Mouse (Mus musculus) 3T3-L1 (cell line): ENCODE measurements at regions not wholly inside any gene's neighbourhood (a gene's known extent, or its start where the extent isn't known, plus 50 kb on each side); places are given as distances from the start of the nearest gene placed in this dataset.

ENCODE experiments used
- DNase-seq: peaks from one replicate; pipeline ENCODE4 v3.0.0-alpha.2; 2015; ENCODE audit warnings: low read depth, low spot score

DNA sequence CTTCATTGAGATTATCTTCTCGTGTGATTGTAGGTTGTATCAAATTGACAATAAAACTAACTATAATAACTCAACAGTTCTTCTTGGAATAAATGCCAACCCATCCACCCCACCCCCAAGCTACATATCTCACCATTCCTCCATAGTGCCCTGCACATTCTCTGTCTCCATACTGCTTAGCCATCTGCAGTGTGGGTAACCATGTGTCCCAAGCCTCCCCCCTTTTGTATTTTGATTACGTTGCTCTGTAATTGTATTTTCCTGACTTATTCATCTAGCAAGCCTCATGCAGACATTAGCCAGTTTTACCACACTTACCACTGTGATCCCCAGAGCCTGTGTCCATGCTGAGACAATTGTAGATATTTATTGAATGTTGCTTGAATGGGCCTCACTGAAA is 129.7 kb upstream of the Smarca2 start:
- no peak for DNase-seq

DNA sequence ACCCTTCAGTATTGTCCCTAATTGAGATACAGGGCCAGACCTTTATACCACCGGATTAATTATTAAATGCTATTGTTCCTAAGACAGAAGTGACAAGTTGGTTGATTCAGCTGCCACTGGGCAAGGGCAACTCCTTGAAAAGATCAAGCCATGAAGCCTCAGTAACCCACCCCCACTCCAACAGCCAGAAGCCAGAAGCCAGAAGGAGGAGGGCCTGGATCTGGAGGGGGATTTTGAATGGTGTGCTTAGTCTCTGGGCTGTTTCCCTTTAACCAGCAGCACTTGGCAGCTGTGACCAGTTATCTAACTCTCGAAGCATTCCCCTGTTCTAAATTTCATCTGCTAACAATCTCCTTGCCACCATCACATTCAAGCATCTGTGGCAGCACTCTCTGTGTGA is 129.1 kb upstream of the Smarca2 start:
- no peak for DNase-seq

DNA sequence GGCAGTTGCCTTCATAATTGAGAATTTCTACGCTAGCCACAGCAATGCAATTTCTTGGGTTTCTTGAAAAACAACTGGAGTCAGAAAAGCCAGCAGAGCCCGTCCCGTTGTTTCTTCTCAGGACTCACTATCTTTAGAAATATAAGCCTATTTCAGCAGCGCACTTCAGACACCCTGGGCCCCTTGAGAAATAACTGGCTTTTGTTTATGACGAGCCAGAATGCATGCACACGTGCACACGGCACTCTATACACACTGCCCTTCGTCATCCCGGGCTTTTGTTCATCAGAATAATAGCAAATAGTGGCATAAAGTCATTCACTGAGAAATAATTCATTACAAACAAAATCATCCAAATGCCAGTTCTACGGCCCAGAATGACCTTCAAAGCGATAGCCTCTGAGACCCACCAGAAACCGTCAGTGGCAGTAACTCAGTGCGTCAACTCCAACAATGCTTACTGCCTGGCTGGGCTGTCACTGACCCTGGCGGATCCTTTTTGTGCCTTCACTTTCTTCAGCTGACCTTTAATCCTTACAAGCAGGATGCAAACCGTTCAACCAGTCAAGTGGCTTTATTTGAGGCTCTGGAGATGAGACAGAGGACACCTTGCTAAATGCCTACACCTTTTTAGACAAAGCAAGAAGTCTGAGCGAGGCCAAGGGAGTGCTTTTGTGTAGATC is 126.7 kb upstream of the Smarca2 start:
- DNase-seq: no peak

DNA sequence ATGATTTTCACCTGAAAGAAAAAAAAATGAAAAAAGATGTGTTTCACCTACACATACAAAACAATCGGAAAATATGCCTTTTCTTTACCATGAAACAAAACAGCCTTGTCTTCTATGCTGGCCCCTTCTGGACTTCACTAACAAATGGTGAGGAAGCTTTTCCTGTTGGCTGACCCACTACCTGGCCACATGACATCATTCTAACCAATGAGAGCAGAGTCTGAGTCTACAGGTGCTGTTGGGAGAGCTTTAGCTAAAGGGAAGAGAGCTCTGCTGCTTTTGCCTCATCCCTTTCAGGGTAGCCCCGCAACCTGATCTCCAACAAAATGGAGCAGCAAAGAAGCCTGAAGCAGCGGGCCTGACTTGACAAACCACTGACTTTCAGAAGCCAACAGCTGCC is 120.5 kb upstream of the Smarca2 start:
- no peak for DNase-seq

DNA sequence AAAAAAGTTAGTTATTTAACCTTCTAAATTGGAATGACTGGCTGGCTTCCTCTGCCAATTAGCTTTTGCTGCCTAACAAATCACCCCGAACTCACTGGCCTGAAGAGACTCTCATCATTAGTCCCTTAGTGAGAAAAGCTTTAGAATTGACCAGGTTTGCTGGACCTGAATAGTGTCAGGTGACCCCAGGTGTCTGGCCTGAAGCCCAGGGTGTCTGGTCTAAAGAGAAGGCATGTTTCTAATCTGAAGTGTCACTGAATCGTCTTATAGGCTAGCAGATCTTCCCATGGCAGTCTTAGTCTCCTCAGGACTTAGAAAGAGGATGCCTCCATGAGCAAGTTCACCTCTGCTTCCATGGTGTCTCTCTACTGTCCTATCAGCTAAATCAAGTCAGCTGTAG is 112.0 kb upstream of the Smarca2 start:
- no peak for DNase-seq

- DNase-seq: peak; percentile 9
Observed at GRCm38 (mm10) chr19:26501064-26501463, 103.8 kb upstream of the Smarca2 start.

DNA sequence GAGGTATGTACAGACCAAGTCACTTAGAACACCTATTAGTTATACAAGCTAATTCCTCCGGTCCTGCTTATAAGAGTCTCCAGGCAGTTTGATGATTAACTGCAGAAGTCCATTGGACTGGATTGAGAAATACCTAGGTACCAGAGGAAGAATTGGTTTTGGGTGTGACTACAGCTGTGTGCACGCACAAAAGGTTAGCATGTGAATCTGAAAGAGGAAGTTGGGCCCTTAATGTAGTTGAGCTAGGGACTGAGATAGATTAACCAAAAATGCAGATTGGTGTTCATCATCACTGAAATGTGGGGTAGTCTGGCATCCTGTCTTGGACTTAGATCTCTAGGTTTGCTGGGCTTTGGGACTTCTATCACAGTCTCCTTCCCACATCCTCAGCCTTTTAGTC is 100.8 kb upstream of the Smarca2 start:
- DNase-seq: no peak

GRCm38 (mm10) chr19:26506802-26507201 is 98.0 kb upstream of the Smarca2 start:
- no peak for DNase-seq

GRCm38 (mm10) chr19:26507986-26508385 is 96.9 kb upstream of the Smarca2 start:
- no peak for DNase-seq

- DNase-seq: no peak
Observed at GRCm38 (mm10) chr19:26508616-26509015, 96.2 kb upstream of the Smarca2 start.

DNA sequence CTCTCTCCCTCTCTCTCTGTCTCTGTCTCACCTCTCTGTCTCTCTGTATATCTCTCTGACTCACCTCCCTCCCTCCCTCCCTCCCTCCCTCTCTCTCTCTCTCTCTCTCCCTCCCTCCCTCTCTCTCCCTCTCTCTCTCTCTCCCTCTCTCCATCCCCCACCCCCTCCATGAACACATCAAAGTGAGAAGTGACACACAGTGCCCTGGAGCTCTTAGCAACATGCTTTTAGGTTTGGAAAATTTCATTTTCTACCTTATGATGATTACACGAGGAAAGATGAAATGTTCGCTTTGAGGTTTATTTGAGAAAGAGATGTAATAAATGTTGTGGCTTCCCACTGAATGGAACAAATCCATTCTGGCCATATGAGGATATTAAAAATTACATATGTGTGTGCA is 95.6 kb upstream of the Smarca2 start:
- DNase-seq: no peak

- DNase-seq: no peak
Observed at GRCm38 (mm10) chr19:26510185-26510584, 94.7 kb upstream of the Smarca2 start.

GRCm38 (mm10) chr19:26510887-26511286 is 94.0 kb upstream of the Smarca2 start:
- no peak for DNase-seq

- DNase-seq: no peak
Observed at GRCm38 (mm10) chr19:26511756-26512155, 93.1 kb upstream of the Smarca2 start.

- no peak for DNase-seq
Observed at GRCm38 (mm10) chr19:26524583-26524982, 80.3 kb upstream of the Smarca2 start.

- DNase-seq: no peak
Observed at GRCm38 (mm10) chr19:26531390-26531789, 73.5 kb upstream of the Smarca2 start.

- no peak for DNase-seq
Observed at GRCm38 (mm10) chr19:26532509-26532908, 72.3 kb upstream of the Smarca2 start.

- DNase-seq: no peak
Observed at GRCm38 (mm10) chr19:26545671-26546070, 59.2 kb upstream of the Smarca2 start.

DNA sequence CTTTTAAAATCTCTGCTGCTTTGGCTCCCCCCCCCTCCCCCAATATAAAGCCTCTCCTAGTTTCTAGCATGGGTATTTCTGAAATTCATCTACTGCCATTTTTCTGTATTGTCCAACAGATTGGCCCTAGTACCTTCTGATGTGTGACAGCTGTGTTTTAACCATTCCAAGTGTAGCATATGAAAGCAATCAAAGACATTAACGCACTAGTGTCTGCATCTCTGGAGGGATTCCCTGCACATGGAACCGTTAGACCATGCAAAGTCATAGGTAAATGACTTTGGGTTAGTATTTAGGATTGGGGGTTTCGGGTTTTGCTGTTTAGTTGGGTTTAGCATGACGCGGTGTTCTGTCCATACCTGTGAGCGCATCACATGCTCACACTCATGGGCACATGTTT is 57.3 kb upstream of the Smarca2 start:
- no peak for DNase-seq

DNA sequence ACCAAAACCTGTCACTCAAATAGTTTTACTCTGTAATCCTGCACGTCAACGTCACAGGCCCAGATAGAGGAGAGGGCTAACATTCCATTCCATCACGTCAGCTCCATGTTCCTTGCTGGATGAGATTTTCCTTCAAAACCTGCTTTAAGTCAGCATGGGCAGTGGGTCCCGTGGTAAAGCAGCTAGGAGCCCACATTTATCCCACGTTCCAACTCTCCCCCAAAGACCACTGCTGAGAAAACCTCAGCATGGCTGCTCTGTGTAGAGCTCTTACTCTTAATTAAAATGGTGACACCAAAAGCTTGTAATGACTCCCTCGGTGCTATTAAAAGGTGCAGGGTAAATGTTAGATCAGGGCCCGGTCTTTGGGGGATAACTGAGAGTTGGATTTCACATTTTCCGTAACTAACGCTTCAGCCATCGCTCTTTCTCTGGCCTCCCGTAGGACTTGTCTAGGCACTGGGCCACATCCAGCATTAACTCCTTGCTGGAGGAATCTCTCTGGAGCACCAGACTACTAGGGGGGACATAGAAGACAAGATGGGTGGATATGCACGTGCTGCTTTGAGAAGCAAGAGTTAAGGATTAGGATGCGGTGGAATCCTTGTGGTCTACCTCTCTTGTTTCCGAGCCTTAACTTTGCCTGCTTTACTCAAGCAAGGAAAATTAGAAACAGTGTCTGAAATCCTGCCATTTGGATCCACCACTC is 56.1 kb upstream of the Smarca2 start:
- no peak for DNase-seq

DNA sequence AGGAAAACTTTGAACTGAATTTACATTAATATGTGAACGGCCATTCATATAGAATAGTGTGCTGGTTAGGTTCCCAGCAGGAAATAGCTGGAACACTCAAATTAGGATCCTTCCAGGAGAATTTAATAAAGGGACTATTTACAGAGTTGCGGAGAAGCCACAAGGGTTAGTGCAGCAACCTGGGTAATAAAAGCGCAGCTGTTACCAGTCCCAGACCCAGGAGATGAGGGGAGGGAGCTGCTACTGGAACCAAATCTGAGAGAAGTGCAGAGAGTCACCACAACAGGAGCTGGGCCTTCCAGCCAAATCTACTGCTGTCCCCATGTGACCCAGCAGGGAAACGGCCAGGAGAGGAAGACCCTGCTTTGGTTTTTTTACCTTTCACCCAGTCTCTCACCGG is 54.6 kb upstream of the Smarca2 start:
- DNase-seq: no peak
